Comparison of ENCODE assay signal across 8 mouse cellular contexts in the genomic region with DNA sequence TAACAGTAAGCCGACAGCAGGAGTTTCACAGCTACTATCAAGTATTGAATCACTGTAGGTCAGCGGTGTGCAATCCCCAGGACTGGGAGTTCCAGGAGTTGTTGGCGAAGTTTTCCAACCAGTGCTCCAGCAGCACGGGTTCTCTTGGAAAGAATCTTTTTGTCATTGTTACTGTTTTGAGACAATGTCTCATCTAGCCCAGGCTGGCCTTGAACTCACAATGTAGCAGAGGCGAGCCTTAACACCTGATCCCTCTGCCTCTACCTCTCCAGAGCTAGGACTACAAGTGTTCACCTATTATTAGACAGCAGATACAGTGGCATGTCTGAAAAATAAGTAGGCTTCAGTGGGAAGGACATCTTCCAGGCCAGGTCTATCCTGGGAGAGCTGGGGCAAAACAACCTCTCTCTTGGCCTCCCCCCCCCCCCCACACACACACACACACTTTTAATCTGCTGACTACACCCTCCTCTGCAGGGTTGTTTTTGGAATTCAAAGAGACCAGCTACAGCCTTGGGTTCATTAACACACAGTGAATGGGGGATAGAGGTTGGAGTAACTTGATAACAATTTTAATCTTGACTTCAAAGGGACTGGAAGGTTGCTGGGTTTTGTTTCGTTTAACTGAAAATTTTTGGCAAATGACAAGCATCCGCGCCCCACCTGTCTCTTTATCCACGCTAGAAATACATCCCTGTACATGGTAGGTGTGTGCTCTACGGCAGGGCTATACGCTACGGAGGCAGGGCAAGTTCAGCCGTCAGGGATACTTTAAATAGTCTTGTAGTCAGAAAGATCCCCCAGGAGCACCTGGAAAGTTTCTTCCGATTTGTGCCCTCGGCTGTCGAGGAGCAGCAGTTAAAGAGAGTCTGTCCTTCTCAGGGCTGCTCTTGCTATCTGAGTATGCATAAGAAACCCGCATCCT.
A peak's percentile ranks its signal among the peaks of the same experiment; 100 is the strongest.
DNase-seq lines count a peak whose midpoint lies in the region; ATAC-seq and TF ChIP-seq lines count a peak whose summit lies in the region.

No protein-coding gene starts in this region.

- H3K4me1 ChIP-seq in kidney, embryonic 14.5 days (ENCODE audit: control insufficient read depth, insufficient read depth, low read length) = peaks cover 47% of the 10 kb centered on the region
- no peaks in the 10 kb centered on the region; the same call in 1 of the 2 replicates for H3K4me1 ChIP-seq in embryonic facial prominence, embryonic 11.5 days (ENCODE audit: control insufficient read depth, insufficient read depth, low read length)
- H3K4me1 ChIP-seq in hindbrain, postnatal 0 days (ENCODE audit: insufficient read depth, low read length) = no peaks in the 10 kb centered on the region
- H3K4me1 ChIP-seq in midbrain, embryonic 15.5 days = peaks cover 28% of the 10 kb centered on the region
- peaks cover 6% of the 10 kb centered on the region; the same call in 1 of the 2 replicates for H3K4me1 ChIP-seq in cerebellum, adult 2 months (ENCODE audit: control insufficient read depth, insufficient read depth, low read length)

- 38% methylated on average over 17 of the region's 17 CpGs for WGBS in kidney, embryonic 14.5 days
- WGBS in embryonic facial prominence, embryonic 11.5 days = 36% methylated on average over 17 of the region's 17 CpGs
- 58% methylated on average over 17 of the region's 17 CpGs for WGBS in hindbrain, postnatal 0 days
- 44% methylated on average over 17 of the region's 17 CpGs for WGBS in midbrain, embryonic 15.5 days
- 72% methylated on average over 17 of the region's 17 CpGs for WGBS in cerebellum, adult 2 months

- peak overlapping the region; percentile 92 for H3K27ac ChIP-seq in kidney, embryonic 14.5 days (ENCODE audit: low read depth, low read length)
- H3K27ac ChIP-seq in embryonic facial prominence, embryonic 11.5 days (replicated peaks; ENCODE audit: low read depth, low read length) = no peak overlapping the region
- no peak overlapping the region for H3K27ac ChIP-seq in hindbrain, postnatal 0 days
- H3K27ac ChIP-seq in midbrain, embryonic 15.5 days = no peak overlapping the region
- no peak overlapping the region for H3K27ac ChIP-seq in cerebellum, adult 2 months (ENCODE audit: insufficient read depth, low read length)

- intact Hi-C loops in gastrocnemius, postnatal 14 days (cut with DNase I; ENCODE audit: low total_unique reads) = no loop called here

- H3K9ac ChIP-seq in kidney, embryonic 14.5 days (ENCODE audit: low read depth, low read length) = peak overlapping the region; percentile 63
- no peak overlapping the region; the same call in 1 of the 2 replicates for H3K9ac ChIP-seq in embryonic facial prominence, embryonic 11.5 days (replicated peaks; ENCODE audit: low read length)
- no peak overlapping the region for H3K9ac ChIP-seq in hindbrain, postnatal 0 days (replicated peaks; ENCODE audit: low read length)
- no peak overlapping the region for H3K9ac ChIP-seq in midbrain, embryonic 15.5 days

- H3K9me3 ChIP-seq in kidney, embryonic 14.5 days (ENCODE audit: control insufficient read depth, low read length) = no peaks in the 10 kb centered on the region
- H3K9me3 ChIP-seq in embryonic facial prominence, embryonic 11.5 days (replicated peaks; ENCODE audit: control insufficient read depth, low read length) = no peaks in the 10 kb centered on the region
- H3K9me3 ChIP-seq in hindbrain, postnatal 0 days (ENCODE audit: low read length) = no peaks in the 10 kb centered on the region
- H3K9me3 ChIP-seq in midbrain, embryonic 15.5 days = no peaks in the 10 kb centered on the region

- no peaks in the 10 kb centered on the region for H3K27me3 ChIP-seq in kidney, embryonic 14.5 days (ENCODE audit: control insufficient read depth, insufficient read depth, low read length)
- no peaks in the 10 kb centered on the region for H3K27me3 ChIP-seq in embryonic facial prominence, embryonic 11.5 days (ENCODE audit: control insufficient read depth, insufficient read depth, low read length)
- no peaks in the 10 kb centered on the region for H3K27me3 ChIP-seq in hindbrain, postnatal 0 days (ENCODE audit: insufficient read depth, low read length)
- peaks cover 63% of the 10 kb centered on the region for H3K27me3 ChIP-seq in midbrain, embryonic 15.5 days (replicated peaks)
- H3K27me3 ChIP-seq in cerebellum, adult 2 months (ENCODE audit: control insufficient read depth, insufficient read depth, low read length) = no peaks in the 10 kb centered on the region

- no peaks in the 10 kb centered on the region for H3K36me3 ChIP-seq in kidney, embryonic 14.5 days (ENCODE audit: control insufficient read depth, insufficient read depth, low read length)
- no peaks in the 10 kb centered on the region for H3K36me3 ChIP-seq in embryonic facial prominence, embryonic 11.5 days (replicated peaks; ENCODE audit: control insufficient read depth, insufficient read depth, low read depth, low read length)
- H3K36me3 ChIP-seq in hindbrain, postnatal 0 days (ENCODE audit: insufficient read depth, low read length) = no peaks in the 10 kb centered on the region
- H3K36me3 ChIP-seq in midbrain, embryonic 15.5 days (replicated peaks) = no peaks in the 10 kb centered on the region

- no peak for TF ChIP-seq POLR2A in cerebellum, adult 2 months (IDR thresholded peaks at IDR 0.05; ENCODE audit: borderline replicate concordance, insufficient read depth, low read length)

- no peak for ATAC-seq in kidney, embryonic 14.5 days (ENCODE audit: low FRiP score, low TSS enrichment)
- no peak for ATAC-seq in embryonic facial prominence, embryonic 11.5 days (replicated peaks; ENCODE audit: insufficient number of reproducible peaks, low FRiP score, low TSS enrichment, low read depth)
- ATAC-seq in hindbrain, postnatal 0 days = no peak
- ATAC-seq in midbrain, embryonic 15.5 days (replicated peaks) = no peak

- peak overlapping the region; percentile 53 for H3K4me2 ChIP-seq in kidney, embryonic 14.5 days (replicated peaks; ENCODE audit: low read depth, low read length)
- peak overlapping the region; percentile 14; the same call in 1 of the 2 replicates for H3K4me2 ChIP-seq in embryonic facial prominence, embryonic 11.5 days (ENCODE audit: low read depth, low read length)
- H3K4me2 ChIP-seq in hindbrain, postnatal 0 days (ENCODE audit: low read depth, low read length) = peak overlapping the region; percentile 48
- peak overlapping the region; percentile 44 for H3K4me2 ChIP-seq in midbrain, embryonic 15.5 days

- no peak for DNase-seq in kidney, postnatal 10 days
- no peak for DNase-seq in embryonic facial prominence, embryonic 11.5 days (ENCODE audit: low spot score)
- no peak for DNase-seq in hindbrain, postnatal 0 days (ENCODE audit: low spot score)
- no peak for DNase-seq in cerebellum, adult 2 months
- DNase-seq in frontal cortex, postnatal 10 days (ENCODE audit: low spot score in 2 of 2) = no peak
- DNase-seq in gastrocnemius, postnatal 14 days = no peak

- TF ChIP-seq CTCF in hindbrain, postnatal 0 days (IDR thresholded peaks at IDR 0.05; ENCODE audit: low read depth) = no peak
- no peak for TF ChIP-seq CTCF in cerebellum, adult 2 months (IDR thresholded peaks at IDR 0.05; ENCODE audit: borderline replicate concordance, insufficient read depth, low read depth, low read length)

- peak overlapping the region; percentile 43 for H3K4me3 ChIP-seq in kidney, embryonic 14.5 days (ENCODE audit: low read length)
- H3K4me3 ChIP-seq in embryonic facial prominence, embryonic 11.5 days (ENCODE audit: low read depth, low read length) = no peak overlapping the region
- H3K4me3 ChIP-seq in hindbrain, postnatal 0 days (ENCODE audit: low read length) = no peak overlapping the region
- peak overlapping the region; percentile 25; the same call in 1 of the 2 replicates for H3K4me3 ChIP-seq in midbrain, embryonic 15.5 days
- H3K4me3 ChIP-seq in cerebellum, adult 2 months (replicated peaks; ENCODE audit: insufficient read depth, low read depth, low read length) = no peak overlapping the region

Comparison
In these comparisons a context has a peak if more than half of its experiments do, and no peak if none do; other contexts are left out.
1. H3K4me3 ChIP-seq: peak in kidney, embryonic 14.5 days (single experiment) and midbrain, embryonic 15.5 days (single experiment); none in embryonic facial prominence, embryonic 11.5 days (single experiment), hindbrain, postnatal 0 days (single experiment) and cerebellum, adult 2 months (single experiment).
2. Peak in every context shown above with its lines, with median percentiles within 50 percentile points of each other: H3K4me2 ChIP-seq.